Mouse (Mus musculus) right cerebral cortex, adult 2 months (tissue): ENCODE data around the gene Ptp4a2.
A peak's percentile ranks its signal among the peaks of the same experiment; 100 is the strongest.

Experiments used
- DNase-seq, 2 experiments: peaks; one replicate each; pipeline ENCODE4 v3.0.0; 2021 to 2022; ENCODE audit warnings: low spot score in 2 of 2

Ptp4a2 gene

GRCm38 (mm10) chr4:129797985-129798384, 13.0 kb upstream of the Ptp4a2 start:
- no peak for DNase-seq

- no peak for DNase-seq
Observed at GRCm38 (mm10) chr4:129803368-129803767, 7.7 kb upstream of the Ptp4a2 start.

- no peak for DNase-seq
Observed at GRCm38 (mm10) chr4:129805059-129805458, 6.0 kb upstream of the Ptp4a2 start.

GRCm38 (mm10) chr4:129811605-129812468, 818 bp downstream of the Ptp4a2 start:
- DNase-seq, result no peak

- DNase-seq, result peak in 1 of 2 experiments; percentile 21
Observed at GRCm38 (mm10) chr4:129817591-129817990, 6.6 kb downstream of the Ptp4a2 start.

- DNase-seq, result peak; percentile 14 to 24
Observed at GRCm38 (mm10) chr4:129818506-129819195, 7.6 kb downstream of the Ptp4a2 start.

- peak; percentile 87 for DNase-seq
Observed at GRCm38 (mm10) chr4:129819712-129820336, 8.8 kb downstream of the Ptp4a2 start.

- peak; percentile 44 to 50 for DNase-seq
Observed at GRCm38 (mm10) chr4:129820417-129821086, 9.5 kb downstream of the Ptp4a2 start.

- no peak for DNase-seq
Observed at GRCm38 (mm10) chr4:129821087-129821616, 10.1 kb downstream of the Ptp4a2 start.

- DNase-seq, result no peak
Observed at GRCm38 (mm10) chr4:129822324-129822723, 11.3 kb downstream of the Ptp4a2 start.

- DNase-seq, result no peak
Observed at GRCm38 (mm10) chr4:129823216-129823810, 12.3 kb downstream of the Ptp4a2 start.

- DNase-seq, result no peak
Observed at GRCm38 (mm10) chr4:129827611-129828010, 16.6 kb downstream of the Ptp4a2 start.

- no peak for DNase-seq
Observed at GRCm38 (mm10) chr4:129828081-129828480, 17.1 kb downstream of the Ptp4a2 start.

GRCm38 (mm10) chr4:129829799-129830198, 18.8 kb downstream of the Ptp4a2 start:
- DNase-seq, result no peak

GRCm38 (mm10) chr4:129830343-129830944, 19.4 kb downstream of the Ptp4a2 start:
- no peak for DNase-seq

- no peak for DNase-seq
Observed at GRCm38 (mm10) chr4:129834581-129834980, 23.6 kb downstream of the Ptp4a2 start.

- DNase-seq, result no peak
Observed at GRCm38 (mm10) chr4:129835296-129835695, 24.3 kb downstream of the Ptp4a2 start.

- no peak for DNase-seq
Observed at GRCm38 (mm10) chr4:129839866-129840555, 29.0 kb downstream of the Ptp4a2 start.

- no peak for DNase-seq
Observed at GRCm38 (mm10) chr4:129846823-129847222, 35.8 kb downstream of the Ptp4a2 start.

GRCm38 (mm10) chr4:129850491-129850890, 39.5 kb downstream of the Ptp4a2 start:
- no peak for DNase-seq
